Mouse (Mus musculus): ENCODE measurements around the gene Sp7.

Gene Sp7

GRCm38 (mm10) chr15:102388942-102389341, 22.0 kb upstream of the Sp7 start:
- no peak for ATAC-seq (ENCODE audit: low TSS enrichment)

GRCm38 (mm10) chr15:102386640-102387039, 19.7 kb upstream of the Sp7 start:
- ATAC-seq (ENCODE audit: low TSS enrichment): no peak

GRCm38 (mm10) chr15:102383671-102384070, 16.7 kb upstream of the Sp7 start:
- no peak for ATAC-seq (ENCODE audit: low TSS enrichment)

GRCm38 (mm10) chr15:102381575-102381974, 14.6 kb upstream of the Sp7 start:
- peak; percentile 92 for ATAC-seq (ENCODE audit: low TSS enrichment)

- ATAC-seq (ENCODE audit: low TSS enrichment): no peak
These were observed 10.9 kb upstream of the Sp7 start for GRCm38 (mm10) chr15:102377810-102378262.

- peak; percentile 66 for ATAC-seq (ENCODE audit: low TSS enrichment)
These were observed 10.2 kb upstream of the Sp7 start for GRCm38 (mm10) chr15:102377163-102377543.

- peak; percentile 45; the same call in 1 of the 2 replicates for ATAC-seq (ENCODE audit: low TSS enrichment)
These were observed 9.6 kb upstream of the Sp7 start for GRCm38 (mm10) chr15:102376453-102377162.

- ATAC-seq (ENCODE audit: low TSS enrichment): no peak
These were observed 3.7 kb upstream of the Sp7 start for GRCm38 (mm10) chr15:102370727-102371126.

GRCm38 (mm10) chr15:102369972-102370371, 3.0 kb upstream of the Sp7 start:
- no peak for ATAC-seq (ENCODE audit: low TSS enrichment)

GRCm38 (mm10) chr15:102366238-102366637, 744 bp downstream of the Sp7 start:
- no peak for ATAC-seq (ENCODE audit: low TSS enrichment)

- no peak for ATAC-seq (ENCODE audit: low TSS enrichment)
These were observed 2.3 kb downstream of the Sp7 start for GRCm38 (mm10) chr15:102364678-102365077.

- ATAC-seq (ENCODE audit: low TSS enrichment): no peak
These were observed 4.3 kb downstream of the Sp7 start for GRCm38 (mm10) chr15:102362648-102363047.

GRCm38 (mm10) chr15:102358834-102359233, 8.1 kb downstream of the Sp7 start:
- no peak for ATAC-seq (ENCODE audit: low TSS enrichment)

- ATAC-seq (ENCODE audit: low TSS enrichment): no peak
These were observed 8.9 kb downstream of the Sp7 start for GRCm38 (mm10) chr15:102358126-102358525.

GRCm38 (mm10) chr15:102356501-102357325, 10.3 kb downstream of the Sp7 start:
- ATAC-seq (ENCODE audit: low TSS enrichment): no peak

GRCm38 (mm10) chr15:102355871-102356441, 11.0 kb downstream of the Sp7 start:
- ATAC-seq (ENCODE audit: low TSS enrichment): peak; percentile 71

GRCm38 (mm10) chr15:102355134-102355870, 11.7 kb downstream of the Sp7 start:
- ATAC-seq (ENCODE audit: low TSS enrichment): no peak

- ATAC-seq (ENCODE audit: low TSS enrichment): no peak
These were observed 13.0 kb downstream of the Sp7 start for GRCm38 (mm10) chr15:102353986-102354385.

GRCm38 (mm10) chr15:102352177-102352576, 14.8 kb downstream of the Sp7 start:
- no peak for ATAC-seq (ENCODE audit: low TSS enrichment)

GRCm38 (mm10) chr15:102350942-102351291, 16.1 kb downstream of the Sp7 start:
- ATAC-seq (ENCODE audit: low TSS enrichment): no peak

GRCm38 (mm10) chr15:102350138-102350941, 16.6 kb downstream of the Sp7 start, which contains the start of gene Aaas:
TSS of gene Aaas (minus strand) at chr15:102350771.
- ATAC-seq (ENCODE audit: low TSS enrichment): peak; percentile 91
